Mouse (Mus musculus): ENCODE data around the gene Adk.

GRCm38 (mm10) chr14:21310530-21310929 lies 258.2 kb downstream of the Adk start:
- no peak for TF ChIP-seq CTCF (IDR thresholded peaks at IDR 0.05; ENCODE audit: control insufficient read depth, insufficient read depth, low read length)
- no peak for TF ChIP-seq POLR2A (IDR thresholded peaks at IDR 0.05; ENCODE audit: borderline replicate concordance, control insufficient read depth, low read depth, low read length)
